Mouse (Mus musculus) midbrain, postnatal 0 days (tissue): ENCODE data around the gene Gm36210. TPM values are rescaled to one million over a fixed set of nuclear protein-coding genes. Genes with fewer than 3 reads are reported as not detected.

Experiments used
- ATAC-seq: fragments of 200-750 bp; cut with Nextera tagmentation; 2 replicates; pipeline ENCODE4 v1.8.0; 2017; ENCODE audit warnings: moderate number of reproducible peaks, mild to moderate bottlenecking, moderate TSS enrichment, moderate library complexity; ENCODE audit not compliant: low FRiP score
- DNase-seq: peaks from one replicate; pipeline ENCODE4 v3.0.0-alpha.2; 2015; ENCODE audit warnings: low spot score
- H3K27ac ChIP-seq: fragments of 300-500 bp; sonication (generic); 2 replicates; pipeline ENCODE4 v1.5.1; 2014; ENCODE audit warnings: low read depth, mild to moderate bottlenecking, low read length, mixed read lengths
- H3K27me3 ChIP-seq: fragments of 300-500 bp; sonication (generic); 2 replicates; pipeline ENCODE4 v1.6.1; 2014; ENCODE audit warnings: low read length, control low read depth, mixed read lengths; ENCODE audit not compliant: insufficient read depth
- H3K36me3 ChIP-seq: fragments of 300-500 bp; sonication (generic); 2 replicates; pipeline ENCODE4 v1.6.1; 2014; ENCODE audit warnings: low read length, control low read depth, mixed read lengths; ENCODE audit not compliant: insufficient read depth
- H3K4me1 ChIP-seq: fragments of 300-500 bp; sonication (generic); 2 replicates; pipeline ENCODE4 v1.6.1; 2014; ENCODE audit warnings: mild to moderate bottlenecking, control low read depth, antibody characterized with exemption, low read length, mixed read lengths; ENCODE audit not compliant: insufficient read depth
- H3K4me2 ChIP-seq: fragments of 300-500 bp; sonication (generic); 2 replicates; pipeline ENCODE4 v1.6.1; 2014; ENCODE audit warnings: low read depth, mild to moderate bottlenecking, low read length, mixed read lengths; ENCODE audit not compliant: poor library complexity, severe bottlenecking
- H3K4me3 ChIP-seq: fragments of 300-500 bp; sonication (generic); 2 replicates; pipeline ENCODE4 v1.5.1; 2014; ENCODE audit warnings: low read depth, mild to moderate bottlenecking, low read length, moderate library complexity
- H3K9ac ChIP-seq: fragments of 300-500 bp; sonication (generic); replicated peaks from 2 replicates; pipeline ENCODE4 v1.6.1; 2014; ENCODE audit warnings: mild to moderate bottlenecking, low read length, moderate library complexity, mixed read lengths; ENCODE audit not compliant: poor library complexity, severe bottlenecking
- H3K9me3 ChIP-seq: fragments of 300-500 bp; sonication (generic); 2 replicates; pipeline ENCODE4 v1.6.1; 2016; ENCODE audit warnings: low read length, control low read depth
- CTCF ChIP-seq: IDR thresholded peaks from 2 replicates; pipeline ENCODE4 v1.5.1; 2016; ENCODE audit warnings: antibody characterized with exemption, mild to moderate bottlenecking
- WGBS: fragments of 180-500 bp; shearing (Covaris S2); extraction: QIAGEN DNeasy Blood & Tissue Kit; methylation state at CpG from one replicate; pipeline ENCODE4 v1.1.7; 2014; 5-methylcytosine and 5-hydroxymethylcytosine counted together
- polyA plus RNA-seq: library from polyadenylated mRNA; unstranded; fragments of >200 nt; fragmentation: Nextera tagmentation; extraction: Ambion mirVana; gene quantifications from 2 replicates; pipeline ENCODE4 v1.2.1, GENCODE M21; 2015
- total RNA-seq: library from RNA; depleted of rRNA; stranded (reverse); fragments of >200 nt; gene quantifications from 2 replicates; pipeline ENCODE4 v1.2.3, GENCODE M21; 2014; rRNA removed

Gene Gm36210
- total and polyA plus RNA-seq, 2 experiments from 2014 or later = 0.32 TPM; not detected in 1

DNA sequence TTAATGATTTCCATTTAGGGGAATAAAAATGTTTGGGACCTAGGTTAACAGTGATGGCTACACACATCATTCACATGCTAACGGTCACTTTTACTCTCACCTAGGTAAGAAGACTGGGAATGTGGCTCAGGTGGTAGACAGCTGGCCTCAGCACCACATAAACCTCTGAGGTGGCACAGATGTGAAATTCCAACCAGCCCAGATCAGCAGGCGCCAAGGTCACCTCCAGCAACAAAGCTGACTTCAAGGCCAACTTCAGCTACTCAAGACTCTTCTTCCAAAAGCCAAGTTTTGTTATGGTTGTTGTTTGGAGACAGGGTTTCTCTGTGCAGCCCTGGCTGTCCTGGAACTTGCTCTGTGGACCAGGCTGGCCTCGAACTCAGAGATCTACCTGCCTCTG, 52.7 kb downstream of the Gm36210 start:
- ATAC-seq (no peak), DNase-seq (no peak)
- Histone ChIP-seq H3K4me1 (no peaks in the 10 kb centered on the region), H3K4me3 (no peak overlapping the region), H3K27me3 (no peaks in the 10 kb centered on the region), H3K36me3 (no peaks in the 10 kb centered on the region), H3K4me2 (no peak overlapping the region), H3K9me3 (no peaks in the 10 kb centered on the region), H3K9ac (no peak overlapping the region), H3K27ac (no peak overlapping the region)
- TF ChIP-seq CTCF = no peak
- 90% methylated on average over 3 of the region's 3 CpGs for WGBS

DNA sequence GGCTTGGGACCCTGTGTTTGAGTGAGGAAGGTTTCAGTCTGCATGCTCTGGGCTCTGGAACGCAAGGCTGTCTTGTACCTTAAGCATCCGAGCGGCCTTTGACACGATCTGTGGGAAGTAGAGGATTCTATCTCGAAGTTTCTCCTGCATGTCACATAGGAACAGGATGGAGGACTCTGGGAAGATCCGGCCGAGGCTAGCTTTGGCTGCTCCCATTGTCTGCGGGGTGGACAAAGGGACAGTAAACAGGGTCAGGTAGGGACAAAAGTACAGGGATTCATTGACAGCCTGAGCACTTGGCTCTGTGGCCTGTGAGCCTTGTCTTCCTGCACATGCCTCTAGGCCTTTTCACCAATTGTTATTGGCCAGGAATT, 55.0 kb downstream of the Gm36210 start:
- no peak for TF ChIP-seq CTCF
- 73% methylated on average over 8 of the region's 8 CpGs for WGBS
- H3K27ac ChIP-seq = no peak overlapping the region
- no peaks in the 10 kb centered on the region for H3K27me3 ChIP-seq
- no peak overlapping the region for H3K4me3 ChIP-seq
- no peaks in the 10 kb centered on the region for H3K9me3 ChIP-seq
- H3K4me2 ChIP-seq = no peak overlapping the region
- no peak overlapping the region for H3K9ac ChIP-seq
- ATAC-seq (no peak), DNase-seq (no peak)
- H3K36me3 ChIP-seq = no peaks in the 10 kb centered on the region
- no peaks in the 10 kb centered on the region for H3K4me1 ChIP-seq

GRCm38 (mm10) chr7:4850621-4851314, 55.5 kb downstream of the Gm36210 start:
- H3K9ac ChIP-seq = no peak overlapping the region
- no peaks in the 10 kb centered on the region for H3K4me1 ChIP-seq
- no peaks in the 10 kb centered on the region for H3K9me3 ChIP-seq
- WGBS = 76% methylated on average over 11 of the region's 11 CpGs
- H3K4me3 ChIP-seq = no peak overlapping the region
- H3K27ac ChIP-seq = no peak overlapping the region
- DNase-seq (no peak), ATAC-seq (no peak)
- no peak for TF ChIP-seq CTCF
- no peaks in the 10 kb centered on the region for H3K36me3 ChIP-seq
- H3K27me3 ChIP-seq = no peaks in the 10 kb centered on the region
- no peak overlapping the region for H3K4me2 ChIP-seq

- Histone ChIP-seq H3K27ac (no peak overlapping the region), H3K9me3 (no peaks in the 10 kb centered on the region), H3K9ac (no peak overlapping the region), H3K4me3 (no peak overlapping the region), H3K36me3 (no peaks in the 10 kb centered on the region), H3K27me3 (no peaks in the 10 kb centered on the region), H3K4me1 (no peaks in the 10 kb centered on the region), H3K4me2 (no peak overlapping the region)
- no peak for DNase-seq
- WGBS = 62% methylated on average over 9 of the region's 9 CpGs
- TF ChIP-seq CTCF = no peak
- no peak for ATAC-seq
These were observed 56.9 kb downstream of the Gm36210 start for GRCm38 (mm10) chr7:4849372-4849771.

Other genes with a start within 250 kb of the Gm36210 start
Only the 30 nearest of the 34 such genes appear.
- gene Brsk1, start 215.9 kb downstream of the Gm36210 start, total RNA-seq = 202 and 226 TPM in 2 replicates
- gene Brsk1, start 215.9 kb downstream of the Gm36210 start, polyA plus RNA-seq = 6.9 and 7.2 TPM in 2 replicates
- not detected in 2 replicates for gene Tmem150b, start 181.3 kb downstream of the Gm36210 start, total RNA-seq
- 0.23 TPM in 1 of 2 replicates, not detected in the other for gene Tmem150b, start 181.3 kb downstream of the Gm36210 start, polyA plus RNA-seq
- 38.9 and 48.8 TPM in 2 replicates for gene Kmt5c, start 166.4 kb downstream of the Gm36210 start, total RNA-seq
- 33.1 and 35.7 TPM in 2 replicates for gene Kmt5c, start 166.4 kb downstream of the Gm36210 start, polyA plus RNA-seq
- gene Cox6b2, start 153.4 kb downstream of the Gm36210 start, total RNA-seq = 6.8 and 12.1 TPM in 2 replicates
- gene Cox6b2, start 153.4 kb downstream of the Gm36210 start, polyA plus RNA-seq = 33.6 and 43.9 TPM in 2 replicates
- gene Fam71e2, start 135.2 kb downstream of the Gm36210 start, total RNA-seq = not detected in 2 replicates
- not detected in 2 replicates for gene Fam71e2, start 135.2 kb downstream of the Gm36210 start, polyA plus RNA-seq
- gene Il11, start 123.7 kb downstream of the Gm36210 start, total RNA-seq = 1.4 and 2.0 TPM in 2 replicates
- 1.7 and 2.5 TPM in 2 replicates for gene Il11, start 123.7 kb downstream of the Gm36210 start, polyA plus RNA-seq
- gene Tmem190, start 123.6 kb downstream of the Gm36210 start, total RNA-seq = not detected in 2 replicates
- gene Tmem190, start 123.6 kb downstream of the Gm36210 start, polyA plus RNA-seq = 0.39 and 0.48 TPM in 2 replicates
- gene Tmem238, start 116.9 kb downstream of the Gm36210 start, total RNA-seq = 14.6 and 16.6 TPM in 2 replicates
- 16.0 and 18.2 TPM in 2 replicates for gene Tmem238, start 116.9 kb downstream of the Gm36210 start, polyA plus RNA-seq
- 131 and 177 TPM in 2 replicates for gene Rpl28, start 113.6 kb downstream of the Gm36210 start, total RNA-seq
- 289 TPM in 2 replicates for gene Rpl28, start 113.6 kb downstream of the Gm36210 start, polyA plus RNA-seq
- gene Ube2s, start 93.9 kb downstream of the Gm36210 start, total RNA-seq = 264 and 276 TPM in 2 replicates
- gene Ube2s, start 93.9 kb downstream of the Gm36210 start, polyA plus RNA-seq = 207 and 210 TPM in 2 replicates
- gene Shisa7, start 61.8 kb downstream of the Gm36210 start, total RNA-seq = 51.4 and 68.5 TPM in 2 replicates
- gene Shisa7, start 61.8 kb downstream of the Gm36210 start, polyA plus RNA-seq = 9.3 and 10.1 TPM in 2 replicates
- gene Isoc2b, start 36.3 kb downstream of the Gm36210 start, total RNA-seq = 1.0 and 2.0 TPM in 2 replicates
- 3.7 and 5.8 TPM in 2 replicates for gene Isoc2b, start 36.3 kb downstream of the Gm36210 start, polyA plus RNA-seq
- gene Isoc2a, start 29.4 kb downstream of the Gm36210 start, total RNA-seq = 5.8 and 7.7 TPM in 2 replicates
- 0.38 and 0.52 TPM in 2 replicates for gene Isoc2a, start 29.4 kb downstream of the Gm36210 start, polyA plus RNA-seq
- 10.6 and 12.3 TPM in 2 replicates for gene Zfp628, start 8.7 kb upstream of the Gm36210 start, total RNA-seq
- 5.1 and 5.6 TPM in 2 replicates for gene Zfp628, start 8.7 kb upstream of the Gm36210 start, polyA plus RNA-seq
- gene Nat14, start 15.5 kb upstream of the Gm36210 start, total RNA-seq = 44.8 and 49.7 TPM in 2 replicates
- 33.2 and 35.9 TPM in 2 replicates for gene Nat14, start 15.5 kb upstream of the Gm36210 start, polyA plus RNA-seq
- gene Ssc5d, start 19.3 kb upstream of the Gm36210 start, total RNA-seq = 1.9 and 3.4 TPM in 2 replicates
- gene Ssc5d, start 19.3 kb upstream of the Gm36210 start, polyA plus RNA-seq = 1.2 and 1.6 TPM in 2 replicates
- gene Sbk2, start 57.9 kb upstream of the Gm36210 start, total RNA-seq = 0.49 TPM in 1 of 2 replicates, not detected in the other
- 0.20 TPM in 1 of 2 replicates, not detected in the other for gene Sbk2, start 57.9 kb upstream of the Gm36210 start, polyA plus RNA-seq
- gene Sbk3, start 64.7 kb upstream of the Gm36210 start, total RNA-seq = 0.49 and 1.8 TPM in 2 replicates
- gene Sbk3, start 64.7 kb upstream of the Gm36210 start, polyA plus RNA-seq = 0.45 and 0.46 TPM in 2 replicates
- 53.2 and 54.3 TPM in 2 replicates for gene Zfp579, start 89.6 kb upstream of the Gm36210 start, total RNA-seq
- 43.1 and 43.3 TPM in 2 replicates for gene Zfp579, start 89.6 kb upstream of the Gm36210 start, polyA plus RNA-seq
- 3.9 and 7.3 TPM in 2 replicates for gene Zfp524, start 107.9 kb upstream of the Gm36210 start, total RNA-seq
- gene Zfp524, start 107.9 kb upstream of the Gm36210 start, polyA plus RNA-seq = 2.9 and 3.5 TPM in 2 replicates
- gene Fiz1, start 108.2 kb upstream of the Gm36210 start, total RNA-seq = 35.5 and 36.1 TPM in 2 replicates
- 22.8 and 25.7 TPM in 2 replicates for gene Fiz1, start 108.2 kb upstream of the Gm36210 start, polyA plus RNA-seq
- gene Gm44973, start 109.0 kb upstream of the Gm36210 start, total RNA-seq = not detected in 2 replicates
- 1.2 and 2.6 TPM in 2 replicates for gene Gm44973, start 109.0 kb upstream of the Gm36210 start, polyA plus RNA-seq
- 35.0 and 48.4 TPM in 2 replicates for gene Zfp865, start 113.9 kb upstream of the Gm36210 start, total RNA-seq
- gene Zfp865, start 113.9 kb upstream of the Gm36210 start, polyA plus RNA-seq = 5.5 and 6.8 TPM in 2 replicates
- gene Ccdc106, start 114.0 kb upstream of the Gm36210 start, total RNA-seq = 65.6 and 68.8 TPM in 2 replicates
- 75.4 and 77.3 TPM in 2 replicates for gene Ccdc106, start 114.0 kb upstream of the Gm36210 start, polyA plus RNA-seq
- gene 4632433K11Rik, start 127.6 kb upstream of the Gm36210 start, total RNA-seq = not detected in 2 replicates
- not detected in 2 replicates for gene 4632433K11Rik, start 127.6 kb upstream of the Gm36210 start, polyA plus RNA-seq
- gene Zfp784, start 131.9 kb upstream of the Gm36210 start, total RNA-seq = 5.0 and 8.0 TPM in 2 replicates
- gene Zfp784, start 131.9 kb upstream of the Gm36210 start, polyA plus RNA-seq = 4.3 and 5.4 TPM in 2 replicates
- 55.6 and 77.7 TPM in 2 replicates for gene Zfp580, start 145.0 kb upstream of the Gm36210 start, total RNA-seq
- 154 and 157 TPM in 2 replicates for gene Zfp580, start 145.0 kb upstream of the Gm36210 start, polyA plus RNA-seq
- gene U2af2, start 155.6 kb upstream of the Gm36210 start, total RNA-seq = 157 and 161 TPM in 2 replicates
- gene U2af2, start 155.6 kb upstream of the Gm36210 start, polyA plus RNA-seq = 74.7 and 78.2 TPM in 2 replicates
- 399 and 484 TPM in 2 replicates for gene Epn1, start 173.7 kb upstream of the Gm36210 start, total RNA-seq
- gene Epn1, start 173.7 kb upstream of the Gm36210 start, polyA plus RNA-seq = 130 and 134 TPM in 2 replicates
- gene Rfpl4, start 210.4 kb upstream of the Gm36210 start, total RNA-seq = not detected in 2 replicates
- not detected in 2 replicates for gene Rfpl4, start 210.4 kb upstream of the Gm36210 start, polyA plus RNA-seq